Mouse (Mus musculus) limb, embryonic 14.5 days (tissue): ENCODE results near the gene Hs6st1. TPM values are rescaled to one million over a fixed set of nuclear protein-coding genes. Genes with fewer than 3 reads are reported as not detected.
A peak's percentile ranks its signal among the peaks of the same experiment; 100 is the strongest.

Source experiments
- ATAC-seq: fragments of 200-750 bp; cut with Nextera tagmentation; 2 replicates; pipeline ENCODE4 v1.8.0; 2017; ENCODE audit warnings: low read depth, moderate number of reproducible peaks, moderate TSS enrichment; ENCODE audit not compliant: low FRiP score
- DNase-seq: peaks from one replicate; pipeline ENCODE4 v3.0.0-alpha.2; 2015; ENCODE audit warnings: low spot score
- H3K27ac ChIP-seq: fragments of 300-500 bp; sonication (generic); replicated peaks from 2 replicates; pipeline ENCODE4 v1.5.1; 2014; ENCODE audit warnings: low read depth, mild to moderate bottlenecking, low read length, moderate library complexity, mixed read lengths
- H3K27me3 ChIP-seq: fragments of 300-500 bp; sonication (generic); 2 replicates; pipeline ENCODE4 v1.6.1; 2014; ENCODE audit warnings: low read length, mixed read lengths; ENCODE audit not compliant: control insufficient read depth, insufficient read depth
- H3K36me3 ChIP-seq: fragments of 300-500 bp; sonication (generic); 2 replicates; pipeline ENCODE4 v1.6.1; 2014; ENCODE audit warnings: mild to moderate bottlenecking, low read length, moderate library complexity, mixed read lengths; ENCODE audit not compliant: control insufficient read depth, insufficient read depth
- H3K4me1 ChIP-seq: fragments of 300-500 bp; sonication (generic); 2 replicates; pipeline ENCODE4 v1.6.1; 2014; ENCODE audit warnings: antibody characterized with exemption, low read length, mixed read lengths; ENCODE audit not compliant: control insufficient read depth, insufficient read depth
- H3K4me2 ChIP-seq: fragments of 300-500 bp; sonication (generic); replicated peaks from 2 replicates; pipeline ENCODE4 v1.6.1; 2014; ENCODE audit warnings: low read depth, mild to moderate bottlenecking, low read length, moderate library complexity; ENCODE audit not compliant: severe bottlenecking
- H3K4me3 ChIP-seq: fragments of 300-500 bp; sonication (generic); replicated peaks from 2 replicates; pipeline ENCODE4 v1.5.1; 2014; ENCODE audit warnings: low read length
- H3K9ac ChIP-seq: fragments of 300-500 bp; sonication (generic); 2 replicates; pipeline ENCODE4 v1.6.1; 2014; ENCODE audit warnings: mild to moderate bottlenecking, low read depth, low read length, moderate library complexity; ENCODE audit not compliant: severe bottlenecking
- H3K9me3 ChIP-seq: fragments of 300-500 bp; sonication (generic); 2 replicates; pipeline ENCODE4 v1.6.1; 2016; ENCODE audit warnings: low read length; ENCODE audit not compliant: control insufficient read depth
- POLR2A ChIP-seq: fragments of 200-500 bp; IDR thresholded peaks from 2 replicates; pipeline ENCODE4 v1.8.0; 2012; ENCODE audit warnings: inconsistent platforms, mild to moderate bottlenecking, moderate library complexity, borderline replicate concordance; ENCODE audit not compliant: insufficient read depth, insufficient read length; ENCODE audit errors: extremely low read depth
- WGBS: fragments of 180-500 bp; shearing (Covaris S2); extraction: QIAGEN DNeasy Blood & Tissue Kit; methylation state at CpG from one replicate; pipeline ENCODE4 v1.1.7; 2014; 5-methylcytosine and 5-hydroxymethylcytosine counted together
- polyA plus RNA-seq, 2 experiments: library from polyadenylated mRNA; depleted of rRNA in 1 of 2; stranded (reverse) in 1 of 2; unstranded in 1 of 2; fragments of >200 nt; fragmentation: Nextera tagmentation in 1 of 2; extraction: Ambion mirVana in 1 of 2; gene quantifications; 2 replicates each; pipeline versions ENCODE4 v1.2.1 to v1.2.3; 2012 to 2014

Gene Hs6st1
- polyA plus RNA-seq, 2 experiments, result 14.9 to 50.5 TPM

GRCm38 (mm10) chr1:36132211-36132610, 64.0 kb downstream of the Hs6st1 start:
- no peaks in the 10 kb centered on the region for H3K27me3 ChIP-seq
- no peak overlapping the region for H3K4me3 ChIP-seq
- H3K4me1 ChIP-seq, result no peaks in the 10 kb centered on the region
- DNase-seq (no peak), ATAC-seq (no peak)
- H3K4me2 ChIP-seq, result no peak overlapping the region
- no peak overlapping the region for H3K27ac ChIP-seq
- no peaks in the 10 kb centered on the region for H3K36me3 ChIP-seq
- no peak overlapping the region for H3K9ac ChIP-seq
- no peak for TF ChIP-seq POLR2A
- H3K9me3 ChIP-seq, result no peaks in the 10 kb centered on the region
- 60% methylated on average over 4 of the region's 4 CpGs for WGBS

GRCm38 (mm10) chr1:36133041-36133440, 64.8 kb downstream of the Hs6st1 start:
- H3K4me3 ChIP-seq, result no peak overlapping the region
- no peaks in the 10 kb centered on the region for H3K9me3 ChIP-seq
- H3K4me2 ChIP-seq, result no peak overlapping the region
- H3K27me3 ChIP-seq, result no peaks in the 10 kb centered on the region
- no peak overlapping the region for H3K9ac ChIP-seq
- DNase-seq (no peak), ATAC-seq (no peak)
- H3K27ac ChIP-seq, result no peak overlapping the region
- TF ChIP-seq POLR2A, result no peak
- 77% methylated on average over 8 of the region's 8 CpGs for WGBS
- no peaks in the 10 kb centered on the region for H3K36me3 ChIP-seq
- no peaks in the 10 kb centered on the region for H3K4me1 ChIP-seq

DNA sequence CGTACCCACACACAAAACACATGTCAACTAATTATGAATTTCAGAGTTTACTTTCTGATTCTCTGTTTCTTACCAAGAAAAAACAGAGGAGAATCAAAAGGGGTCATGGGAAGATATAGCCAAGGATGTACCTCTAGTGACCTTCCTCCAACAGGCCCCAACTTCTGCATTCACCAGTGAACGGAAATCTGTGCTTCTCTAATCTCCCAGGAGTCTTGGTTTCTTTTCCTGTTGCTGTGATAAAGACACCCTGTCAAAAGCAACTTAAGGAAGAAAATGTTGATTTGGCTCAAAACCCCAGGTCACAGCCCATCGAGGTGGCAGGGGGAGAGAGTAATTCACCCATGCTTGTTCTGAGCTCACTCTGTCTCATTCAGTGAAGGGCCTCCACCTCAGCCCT, 65.4 kb downstream of the Hs6st1 start:
- Histone ChIP-seq H3K9me3 (no peaks in the 10 kb centered on the region), H3K4me2 (no peak overlapping the region), H3K9ac (no peak overlapping the region), H3K27me3 (no peaks in the 10 kb centered on the region), H3K36me3 (no peaks in the 10 kb centered on the region), H3K27ac (no peak overlapping the region), H3K4me1 (no peaks in the 10 kb centered on the region), H3K4me3 (no peak overlapping the region)
- no peak for DNase-seq
- ATAC-seq, result no peak
- WGBS, result 79% methylated on average over 3 of the region's 3 CpGs
- TF ChIP-seq POLR2A, result no peak

DNA sequence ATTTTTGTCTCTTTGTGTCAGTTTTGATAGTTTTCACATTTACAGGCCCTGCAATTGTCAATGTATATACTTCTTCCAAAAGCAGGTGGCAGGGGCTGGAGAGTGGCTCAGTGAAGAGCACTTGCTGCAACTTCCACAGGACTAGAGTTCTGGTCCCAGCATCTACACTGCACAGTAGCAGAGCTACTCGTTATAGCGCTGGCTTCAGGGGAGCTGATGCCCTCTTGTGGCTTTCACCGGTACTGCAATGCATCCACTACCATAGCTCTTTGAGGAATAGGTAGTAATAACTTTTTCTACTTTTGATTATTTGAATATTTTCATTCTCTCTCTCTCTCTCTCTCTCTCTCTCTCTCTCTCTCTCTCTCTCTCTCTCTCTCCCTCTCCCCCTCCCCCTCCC, 66.4 kb downstream of the Hs6st1 start:
- Histone ChIP-seq H3K4me2 (no peak overlapping the region), H3K36me3 (no peaks in the 10 kb centered on the region), H3K27ac (no peak overlapping the region), H3K4me3 (no peak overlapping the region), H3K9ac (no peak overlapping the region), H3K27me3 (no peaks in the 10 kb centered on the region), H3K9me3 (no peaks in the 10 kb centered on the region), H3K4me1 (no peaks in the 10 kb centered on the region)
- TF ChIP-seq POLR2A, result no peak
- ATAC-seq (no peak), DNase-seq (peak; percentile 77)
- WGBS, result 6% methylated on average over 3 of the region's 3 CpGs

DNA sequence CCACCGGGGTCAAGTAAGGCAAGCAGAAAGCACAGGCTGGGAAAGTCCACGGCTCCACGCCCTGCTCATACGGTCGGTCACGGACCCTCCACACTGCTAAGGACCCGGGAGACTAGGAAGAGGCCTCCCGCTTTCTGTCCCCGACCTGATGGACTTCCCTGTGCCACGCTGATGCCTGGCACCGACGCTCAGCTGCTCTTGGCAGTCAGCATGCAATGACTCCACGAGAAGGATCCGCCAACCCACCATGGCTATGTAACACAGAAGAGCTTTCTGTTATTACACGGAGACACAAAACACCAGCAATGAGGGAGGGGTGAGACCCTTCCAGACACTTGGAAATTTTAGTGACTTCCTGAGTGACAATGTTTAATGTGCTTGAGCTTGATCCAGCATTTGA, 72.1 kb downstream of the Hs6st1 start:
- Histone ChIP-seq H3K27ac (no peak overlapping the region), H3K9me3 (no peaks in the 10 kb centered on the region), H3K4me3 (no peak overlapping the region), H3K4me1 (no peaks in the 10 kb centered on the region), H3K4me2 (no peak overlapping the region), H3K9ac (no peak overlapping the region), H3K36me3 (peaks cover 34% of the 10 kb centered on the region), H3K27me3 (no peaks in the 10 kb centered on the region)
- DNase-seq (no peak), ATAC-seq (no peak)
- no peak for TF ChIP-seq POLR2A
- 97% methylated on average over 15 of the region's 15 CpGs for WGBS

GRCm38 (mm10) chr1:36145050-36145449, 76.8 kb downstream of the Hs6st1 start:
- Histone ChIP-seq H3K36me3 (peaks cover 76% of the 10 kb centered on the region), H3K27me3 (no peaks in the 10 kb centered on the region), H3K4me2 (no peak overlapping the region), H3K4me1 (no peaks in the 10 kb centered on the region), H3K9ac (no peak overlapping the region), H3K4me3 (no peak overlapping the region), H3K9me3 (no peaks in the 10 kb centered on the region), H3K27ac (no peak overlapping the region)
- TF ChIP-seq POLR2A, result no peak
- no peak for ATAC-seq
- peak; percentile 65 for DNase-seq
- 22% methylated on average over 1 of the region's 1 CpGs for WGBS
